Mouse (Mus musculus): ENCODE data around the gene Sfrp5.
A peak's percentile ranks its signal among the peaks of the same experiment; 100 is the strongest.

Gene Sfrp5

DNA sequence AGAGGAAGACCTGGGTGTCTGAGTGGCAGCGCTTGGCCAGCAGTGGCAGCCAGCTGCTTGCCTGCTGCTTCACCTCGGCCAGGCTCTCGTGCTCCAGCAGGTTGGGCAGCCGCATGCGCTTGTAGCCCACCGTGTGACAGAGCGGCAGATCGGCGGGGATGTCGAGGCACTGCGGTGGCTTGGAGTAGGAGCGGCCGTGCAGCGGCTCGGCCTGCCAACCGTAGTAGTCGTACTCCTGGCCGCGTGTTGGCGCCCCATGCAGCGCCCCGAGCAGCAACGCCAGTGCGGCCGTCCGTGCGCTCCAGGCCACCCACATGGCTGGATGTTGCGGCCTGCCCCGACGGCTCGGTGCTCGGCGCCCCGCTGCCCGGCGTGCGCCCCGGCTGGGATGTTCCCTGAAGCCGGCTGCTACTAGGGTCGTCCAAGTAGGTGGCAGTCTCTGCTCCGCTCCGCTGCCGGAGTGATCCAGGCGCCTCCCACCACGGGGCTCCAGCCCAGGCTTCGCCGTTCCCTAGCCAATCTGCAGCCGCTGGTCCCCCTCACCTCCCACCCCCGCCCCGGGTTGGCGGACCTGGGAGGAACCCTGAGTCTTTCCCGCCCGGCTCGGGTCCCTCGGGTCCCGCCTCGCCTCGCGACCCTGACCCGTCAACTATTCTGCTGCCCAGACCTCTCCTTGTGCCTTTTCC, at the start of gene Sfrp5:
Gene Sfrp5 (minus strand): TSS at position 557 of the 686 bp plus-strand sequence.
- DNase-seq (ENCODE audit: low spot score): no peak

DNA sequence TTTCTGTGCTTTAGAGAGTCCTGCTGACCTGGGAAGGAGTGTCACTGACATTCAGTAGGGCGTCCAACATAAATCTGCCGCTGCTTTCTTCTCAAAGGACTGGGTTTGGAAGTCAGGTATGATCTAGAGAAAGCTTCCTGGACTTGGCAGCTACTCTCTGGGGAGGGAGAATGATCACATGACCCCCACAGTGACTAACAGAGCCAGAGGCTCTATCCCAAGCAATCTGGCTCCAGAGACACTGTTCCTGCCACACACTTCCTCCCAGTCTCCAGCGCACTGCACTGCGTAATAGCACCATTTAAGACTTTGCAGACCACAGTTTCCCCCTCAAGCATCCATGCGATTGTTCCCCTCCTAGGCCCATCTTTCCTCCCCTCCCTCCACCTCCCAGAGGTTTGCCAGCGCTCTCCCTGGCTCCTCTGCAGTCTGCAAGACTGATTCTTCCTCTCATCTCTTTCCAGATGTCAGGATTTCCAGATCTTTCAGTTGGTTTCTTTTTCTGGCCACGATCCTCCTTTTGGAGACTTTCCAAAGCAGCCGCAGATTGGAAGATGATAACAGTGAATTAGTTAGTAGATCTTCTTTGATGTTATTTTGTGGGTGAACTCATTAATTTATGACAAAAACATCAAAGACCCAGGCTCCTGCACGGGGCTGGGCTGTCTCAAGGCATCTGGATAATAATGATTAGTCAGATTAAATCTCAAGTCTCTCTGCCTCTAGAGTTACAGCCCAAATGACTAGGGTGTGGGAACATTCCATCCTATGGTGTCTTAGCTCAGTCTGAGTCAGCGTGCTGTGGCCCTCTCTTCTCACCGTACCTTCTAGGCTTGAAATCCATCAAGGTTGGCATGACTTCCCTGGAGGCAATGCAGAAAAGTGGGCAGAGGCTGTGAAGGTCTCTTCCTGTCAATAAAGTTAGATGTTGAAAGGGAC, 48.2 kb upstream of the Sfrp5 start:
- DNase-seq (ENCODE audit: low spot score): no peak

DNA sequence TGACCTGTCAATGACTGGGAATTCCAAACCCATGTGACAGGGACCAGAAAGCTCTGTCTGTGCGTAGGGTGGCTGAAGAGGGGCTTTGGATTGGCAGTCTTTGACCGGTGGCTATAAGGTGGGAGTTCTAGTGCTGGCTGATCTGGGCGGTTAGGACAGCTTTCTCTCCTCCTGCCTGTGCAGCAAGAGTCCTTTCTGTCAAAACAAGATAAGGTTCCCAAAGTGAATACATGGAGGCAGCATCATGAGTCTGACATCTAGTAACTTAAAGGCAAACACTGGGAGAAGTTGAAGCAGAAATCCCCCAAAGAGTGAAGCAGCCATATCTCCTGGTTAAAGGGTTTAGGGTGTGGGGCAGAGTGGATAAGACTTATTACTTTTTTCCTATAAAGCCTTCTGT, 45.5 kb upstream of the Sfrp5 start, which contains the start of gene Golga7b:
Gene Golga7b (plus strand): TSS at position 56 of the 400 bp plus-strand sequence.
- DNase-seq (ENCODE audit: low spot score): no peak

DNA sequence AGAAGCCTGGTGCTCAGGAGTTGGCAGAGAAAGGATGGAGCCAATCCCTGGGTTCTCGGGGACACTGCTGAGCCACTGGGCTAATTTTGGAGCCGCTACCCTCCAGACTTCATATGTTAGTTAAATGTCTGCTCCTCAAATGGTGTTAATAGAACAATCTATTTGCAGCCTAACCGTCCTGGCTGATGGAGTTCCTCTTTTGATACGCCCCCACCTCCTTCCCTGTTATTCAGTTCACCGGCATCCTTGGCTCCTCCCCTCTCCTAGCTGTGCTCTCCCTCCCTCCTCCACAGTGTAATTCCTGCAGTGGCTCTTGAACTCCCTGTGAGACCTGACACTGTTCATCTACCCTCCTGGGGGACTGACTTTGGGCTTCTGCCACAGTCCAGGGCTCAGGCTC, 44.6 kb upstream of the Sfrp5 start:
- DNase-seq (ENCODE audit: low spot score): no peak

DNA sequence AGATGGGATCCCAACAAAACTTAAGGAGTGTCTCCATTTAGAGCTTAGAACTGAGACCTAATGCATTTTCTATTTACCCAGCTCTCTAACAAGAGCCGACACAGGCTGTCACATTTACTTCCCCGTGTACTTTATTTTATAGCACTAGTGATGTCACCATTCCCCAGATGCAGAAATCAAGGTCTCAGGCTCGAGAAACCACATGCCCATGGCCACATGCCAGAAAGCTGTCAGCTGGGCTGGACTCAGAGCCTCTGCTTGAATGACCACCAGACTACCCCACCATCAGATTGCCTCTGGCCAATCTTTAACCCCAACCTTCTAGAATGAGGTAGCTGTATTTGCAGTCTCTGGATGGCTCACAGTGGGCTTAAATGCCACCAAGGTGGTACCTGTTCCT, 41.3 kb upstream of the Sfrp5 start:
- no peak for DNase-seq (ENCODE audit: low spot score)

DNA sequence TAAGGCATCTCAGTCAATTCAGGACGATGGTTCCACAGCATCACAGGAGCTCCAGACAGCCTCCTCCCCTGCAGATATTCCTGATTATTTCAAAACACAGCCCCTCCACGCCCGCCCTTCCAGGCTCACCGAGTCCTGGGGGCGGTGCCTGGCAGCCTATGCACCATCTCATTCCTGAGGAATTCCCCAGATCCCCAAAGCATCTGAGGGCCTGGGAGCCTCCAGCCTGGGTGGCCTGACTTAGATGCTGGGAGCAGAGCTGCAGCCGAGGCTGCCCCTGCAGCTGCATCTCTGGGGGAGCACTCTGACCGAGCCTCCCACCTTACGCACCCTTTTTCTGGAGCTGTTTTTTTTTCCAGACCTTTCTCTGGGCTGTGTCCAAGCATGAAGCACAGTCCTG, 38.8 kb upstream of the Sfrp5 start:
- DNase-seq (ENCODE audit: low spot score): no peak

DNA sequence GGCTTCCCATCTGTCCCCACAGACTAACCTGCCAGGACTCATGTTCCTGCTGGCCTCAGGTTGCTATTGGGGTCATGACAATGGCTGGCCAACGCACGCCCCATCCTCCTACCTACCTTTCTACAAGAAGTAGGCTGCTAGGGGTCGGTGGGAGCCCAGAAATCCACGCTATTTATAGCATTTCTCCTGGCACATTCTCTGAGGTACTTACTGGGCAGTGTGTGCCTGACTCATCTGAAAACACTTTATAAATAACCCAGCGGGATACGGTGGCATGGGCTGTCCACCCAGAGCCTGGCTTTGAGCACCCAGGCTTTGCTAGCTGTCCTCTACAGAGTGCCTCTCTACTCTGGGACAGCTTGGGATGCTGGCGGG, 36.3 kb upstream of the Sfrp5 start:
- no peak for DNase-seq (ENCODE audit: low spot score)

DNA sequence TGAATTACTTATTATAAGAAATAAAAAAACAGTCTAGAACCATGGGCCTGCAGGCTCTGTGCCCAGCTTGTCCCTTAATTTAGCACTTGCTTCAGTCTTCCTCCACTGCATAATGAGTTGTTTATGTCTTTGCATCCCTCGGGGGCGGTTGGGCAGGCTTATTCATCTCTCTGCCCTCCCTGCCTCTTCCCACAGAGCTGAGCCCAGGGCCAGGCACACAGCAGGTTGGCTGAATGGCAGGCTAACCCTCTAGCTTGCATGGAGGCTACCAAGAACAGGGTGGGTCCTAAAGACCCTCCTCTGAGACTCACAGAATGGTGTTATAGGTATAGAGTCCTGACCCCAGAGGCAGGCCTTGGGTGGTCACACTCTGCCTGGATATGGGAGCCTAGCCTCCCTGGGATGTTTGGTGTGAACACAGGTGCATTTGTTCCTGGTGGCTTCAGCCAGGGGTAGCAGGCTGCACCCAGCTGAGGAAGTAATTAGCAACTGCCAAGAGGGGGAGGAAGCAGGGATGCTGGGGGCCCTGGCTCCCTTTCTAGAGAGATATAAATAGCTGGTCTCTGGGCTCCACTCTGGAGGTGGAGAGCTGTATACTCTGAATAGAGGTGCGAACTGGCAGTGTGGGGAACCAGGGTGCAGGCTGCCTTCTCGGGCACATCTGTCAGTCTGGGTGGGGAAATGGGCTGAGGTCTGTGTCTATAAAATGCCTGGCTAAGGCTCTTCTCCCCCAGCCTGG, 35.7 kb upstream of the Sfrp5 start:
- DNase-seq (ENCODE audit: low spot score): no peak

DNA sequence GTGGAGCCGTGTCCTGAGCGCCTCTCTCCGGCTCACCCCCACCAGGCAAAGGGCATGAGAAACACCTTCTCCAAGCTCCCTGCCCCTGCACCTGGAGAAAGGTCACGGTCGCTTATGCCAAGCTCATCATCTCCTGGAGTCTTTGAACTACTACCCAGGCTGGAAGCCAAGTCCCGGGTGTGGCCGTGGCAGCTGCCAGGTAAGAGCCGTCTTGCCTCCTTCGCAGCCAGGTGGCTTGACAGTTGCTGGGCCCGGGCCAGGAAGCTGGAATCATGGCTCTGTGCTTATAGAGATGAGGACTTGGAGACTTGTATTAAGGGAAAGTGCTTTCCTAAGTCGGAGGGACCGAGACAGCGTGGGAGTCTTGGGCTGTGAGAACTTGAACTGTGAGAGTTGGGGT, 28.9 kb upstream of the Sfrp5 start:
- peak; percentile 9 for DNase-seq (ENCODE audit: low spot score)

DNA sequence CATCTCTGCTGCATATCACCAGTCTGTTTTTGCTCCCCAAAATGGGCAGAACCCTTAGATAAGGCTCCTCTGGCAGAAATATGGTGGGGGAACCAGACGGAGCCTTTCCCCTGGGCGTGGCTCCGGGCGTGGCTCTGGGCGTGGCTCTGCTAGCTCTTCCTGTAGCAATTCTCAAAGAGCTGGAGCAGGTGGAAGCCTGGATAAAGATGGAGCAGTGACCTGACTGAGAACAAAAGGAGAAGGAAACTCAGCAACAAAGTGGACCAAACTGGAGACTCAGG, 28.2 kb upstream of the Sfrp5 start:
- DNase-seq (ENCODE audit: low spot score): no peak

DNA sequence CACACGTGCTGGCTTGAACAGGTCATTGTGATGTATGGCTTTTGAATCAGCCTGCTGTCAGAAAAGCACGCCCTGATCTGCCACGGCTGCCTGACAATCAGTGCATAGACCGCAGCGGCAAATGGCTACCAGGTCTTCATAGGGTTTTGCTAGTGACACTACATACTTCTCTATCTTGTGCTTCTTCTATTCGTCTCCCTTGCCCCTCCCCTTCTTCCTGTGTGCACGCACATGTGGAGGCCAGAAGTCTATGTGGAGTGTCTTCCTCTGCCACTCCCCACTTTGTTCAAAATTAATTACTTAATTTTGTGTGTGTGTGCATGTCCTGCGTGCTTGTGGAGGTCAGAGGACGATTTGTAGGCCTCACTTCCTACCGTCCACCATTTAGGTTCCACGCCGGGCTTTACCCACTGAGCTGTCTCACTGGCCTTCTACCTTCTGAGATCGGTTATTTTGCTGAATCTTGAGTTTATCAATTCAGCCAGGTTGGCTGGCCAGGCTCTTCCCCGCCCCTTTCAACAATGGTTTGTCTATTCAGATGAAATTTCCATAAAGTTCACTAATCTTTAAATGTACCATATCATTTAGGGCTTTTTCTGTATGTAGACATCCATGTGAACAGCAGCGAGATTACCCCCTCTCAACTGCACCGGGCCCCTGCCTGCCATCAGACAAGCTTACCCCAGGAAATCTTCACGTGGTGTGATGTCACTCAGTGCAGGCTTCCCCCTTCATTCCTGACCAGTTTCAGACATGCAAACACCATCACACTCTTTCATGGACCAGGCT, 27.6 kb upstream of the Sfrp5 start:
- DNase-seq (ENCODE audit: low spot score): no peak

DNA sequence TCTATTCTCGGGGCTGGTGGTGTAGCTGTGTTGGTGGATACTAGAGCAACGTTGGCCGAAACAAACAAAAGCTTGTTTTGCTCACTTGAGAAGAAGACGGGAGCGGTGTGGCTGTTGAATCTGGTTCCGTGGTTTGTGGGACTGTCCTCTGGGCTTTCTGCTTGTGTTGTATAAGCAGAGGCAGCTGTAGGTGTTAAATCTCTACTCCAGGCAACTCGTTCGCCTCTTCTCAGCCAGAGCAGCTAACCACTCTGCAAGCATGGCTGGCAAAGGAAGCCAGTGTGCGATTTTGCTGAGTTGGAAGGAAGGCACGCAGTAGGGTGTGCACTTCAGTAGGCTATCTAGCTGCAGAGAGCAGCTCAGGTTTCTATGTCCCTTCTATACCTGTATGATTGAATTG, 24.4 kb upstream of the Sfrp5 start:
- DNase-seq (ENCODE audit: low spot score): no peak

DNA sequence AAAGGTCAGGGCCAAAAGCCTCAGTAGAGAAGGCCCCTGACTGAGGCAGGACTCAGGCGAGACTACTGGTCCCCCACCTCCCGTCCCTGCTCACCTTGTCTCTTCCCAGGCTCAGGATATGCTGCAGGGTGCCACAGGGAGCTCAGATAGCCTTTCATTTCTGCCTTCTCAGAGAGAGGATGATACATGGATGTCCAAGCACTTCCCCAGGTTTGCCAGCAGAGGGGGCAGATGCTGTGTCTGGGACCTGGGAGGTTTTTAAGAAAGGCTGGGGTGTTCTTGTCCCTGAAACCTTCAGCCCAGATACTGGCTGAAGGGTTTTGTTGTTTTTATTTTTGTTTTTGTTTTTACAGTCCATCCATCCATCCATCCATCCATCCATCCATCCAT, 15.3 kb upstream of the Sfrp5 start:
- no peak for DNase-seq (ENCODE audit: low spot score)

DNA sequence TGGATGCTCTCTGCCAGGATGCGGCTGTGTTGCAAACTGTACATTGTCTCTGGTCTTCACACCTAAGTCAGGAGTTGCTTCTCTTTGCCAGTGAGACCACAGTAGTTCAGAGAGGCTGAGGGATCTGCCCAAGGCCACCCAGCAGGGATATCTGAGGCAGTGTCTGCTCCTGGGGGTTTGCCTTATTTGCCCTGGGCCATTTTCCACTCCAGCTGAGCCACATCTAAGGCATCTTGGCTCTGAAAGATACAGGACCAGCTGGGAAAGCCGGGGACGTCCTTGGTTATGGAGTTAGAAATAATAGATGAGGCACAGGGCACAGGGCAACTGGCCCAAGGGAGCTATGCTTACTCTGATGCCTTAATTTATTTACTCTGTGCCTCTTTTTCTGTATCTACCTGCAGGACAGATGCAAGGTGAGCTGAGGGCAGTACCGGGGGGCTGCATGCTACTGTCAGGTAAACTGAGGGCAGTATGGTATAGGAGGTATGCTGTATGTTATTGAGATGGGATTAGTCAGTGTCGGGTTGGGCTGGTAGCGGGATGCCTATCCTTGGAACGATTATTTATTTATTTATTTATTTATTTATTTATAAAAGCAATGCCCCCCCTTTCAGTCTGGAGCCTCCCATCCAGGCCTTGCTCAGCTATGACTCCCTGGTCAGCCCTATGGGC, 14.8 kb upstream of the Sfrp5 start:
- DNase-seq (ENCODE audit: low spot score): no peak

DNA sequence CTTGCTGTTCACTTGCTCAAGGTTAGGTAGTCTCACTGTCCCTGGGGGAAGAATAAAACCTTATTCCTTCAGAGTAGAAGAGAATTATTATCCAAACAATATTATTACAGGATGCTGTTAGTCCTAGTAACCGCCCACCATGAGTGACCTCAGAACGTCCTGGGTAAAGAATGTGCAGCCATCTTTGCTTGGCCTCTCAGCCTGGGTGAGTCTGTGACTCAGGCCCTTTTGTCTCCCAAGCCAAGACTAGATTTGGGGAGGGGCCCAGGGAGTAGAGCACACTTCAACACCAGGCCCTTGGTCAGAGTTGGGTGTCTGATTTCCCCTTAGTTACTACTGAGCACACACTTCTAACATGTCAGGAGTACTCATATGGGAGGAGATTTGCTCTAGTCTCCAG, 12.5 kb upstream of the Sfrp5 start:
- no peak for DNase-seq (ENCODE audit: low spot score)

DNA sequence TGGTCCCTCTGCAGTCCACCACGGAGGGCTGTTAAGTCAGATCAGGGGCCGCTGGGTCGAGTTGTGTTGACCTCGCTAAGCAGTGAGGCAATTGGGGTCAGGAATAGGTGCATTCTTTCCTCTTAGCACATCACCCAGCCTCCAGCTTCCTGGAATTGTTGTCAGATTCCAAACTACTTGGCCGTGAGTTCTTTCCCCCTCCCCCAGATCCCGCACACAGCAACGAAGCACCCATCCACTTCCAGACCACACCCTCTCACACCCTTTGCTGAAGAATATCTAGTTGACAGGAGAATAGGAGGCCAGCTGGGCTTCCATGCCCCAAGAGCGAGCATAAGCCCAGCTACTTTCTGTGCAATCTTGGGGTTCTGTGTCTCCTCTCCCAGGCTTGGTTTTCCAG, 9.9 kb upstream of the Sfrp5 start:
- DNase-seq (ENCODE audit: low spot score): no peak

DNA sequence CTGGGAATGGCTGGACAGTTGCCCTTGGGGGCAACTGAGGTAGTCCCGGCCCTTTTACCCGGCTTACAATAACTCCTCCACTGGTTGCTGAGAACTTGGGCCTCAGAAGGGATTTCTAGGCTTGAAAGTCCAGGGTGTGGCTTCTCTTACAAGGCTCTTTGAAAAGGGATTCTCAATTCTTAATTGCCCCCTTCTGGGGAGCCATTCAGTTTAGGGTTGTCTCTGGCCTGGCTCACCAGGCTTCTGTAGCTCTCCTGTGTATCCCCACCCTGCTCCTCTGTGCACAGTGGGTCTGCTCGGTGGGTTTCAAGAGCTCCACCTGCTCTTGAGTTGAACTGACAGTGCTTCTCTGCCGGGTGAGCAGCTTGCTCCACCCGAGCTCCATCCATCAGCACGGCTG, 7.9 kb upstream of the Sfrp5 start:
- DNase-seq (ENCODE audit: low spot score): no peak

DNA sequence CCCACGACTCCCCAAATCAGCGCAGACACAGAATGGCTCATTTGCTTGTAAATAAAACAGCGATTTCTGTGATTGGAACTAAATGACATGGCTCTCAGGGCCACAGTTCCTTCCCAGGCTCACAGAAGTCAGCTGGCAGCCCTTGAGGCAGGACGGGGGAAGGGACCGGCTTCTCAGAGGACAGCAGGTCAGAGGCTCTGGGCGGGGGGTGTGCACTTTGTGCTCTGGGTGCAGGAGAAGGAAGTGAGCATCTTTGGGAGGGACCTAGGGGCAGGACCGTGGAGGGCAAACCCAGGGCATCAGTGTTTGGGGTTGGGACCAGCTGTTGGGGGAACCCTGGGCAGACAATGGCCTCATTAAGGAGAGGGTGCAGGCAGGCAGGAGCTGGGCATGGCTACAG, 7.4 kb upstream of the Sfrp5 start:
- no peak for DNase-seq (ENCODE audit: low spot score)

DNA sequence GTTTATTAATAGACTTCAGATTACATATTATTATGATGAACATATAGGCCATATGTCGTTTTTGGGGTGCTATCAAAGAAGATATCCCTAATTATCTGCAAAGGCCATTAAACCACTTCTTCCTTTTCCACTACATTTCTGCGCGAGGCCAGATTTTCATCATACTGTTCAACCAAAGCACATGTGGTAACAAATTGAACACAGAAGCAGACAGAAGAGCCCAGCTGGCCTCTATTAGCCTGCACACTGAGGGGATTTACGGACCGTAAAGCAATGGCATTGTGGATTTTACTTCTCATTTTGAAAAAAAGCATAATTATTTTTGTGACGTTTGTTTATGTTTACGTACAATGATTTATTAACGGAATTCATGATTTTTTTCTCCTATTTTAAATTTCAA, 3.1 kb upstream of the Sfrp5 start:
- DNase-seq (ENCODE audit: low spot score): no peak

DNA sequence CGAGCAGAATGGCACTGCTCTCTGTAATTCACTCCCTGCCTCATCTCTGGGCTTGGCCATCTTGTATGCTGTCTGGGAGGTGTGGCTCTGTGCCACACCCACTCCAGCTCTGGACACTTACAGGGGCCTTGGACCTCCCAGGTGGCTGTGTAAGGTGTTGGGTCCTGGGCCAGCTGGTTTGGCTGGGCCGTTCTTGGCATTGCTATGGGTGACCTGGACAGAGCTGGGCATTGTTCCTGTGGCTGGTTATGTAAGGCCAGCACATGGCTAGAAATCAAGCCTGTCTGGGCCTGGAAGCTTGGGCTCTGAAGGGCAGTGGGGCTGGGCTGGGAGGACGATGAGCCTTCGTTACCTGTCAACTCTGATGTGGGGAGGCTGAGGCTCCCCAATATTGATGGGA, 2.3 kb upstream of the Sfrp5 start:
- DNase-seq (ENCODE audit: low spot score): no peak

DNA sequence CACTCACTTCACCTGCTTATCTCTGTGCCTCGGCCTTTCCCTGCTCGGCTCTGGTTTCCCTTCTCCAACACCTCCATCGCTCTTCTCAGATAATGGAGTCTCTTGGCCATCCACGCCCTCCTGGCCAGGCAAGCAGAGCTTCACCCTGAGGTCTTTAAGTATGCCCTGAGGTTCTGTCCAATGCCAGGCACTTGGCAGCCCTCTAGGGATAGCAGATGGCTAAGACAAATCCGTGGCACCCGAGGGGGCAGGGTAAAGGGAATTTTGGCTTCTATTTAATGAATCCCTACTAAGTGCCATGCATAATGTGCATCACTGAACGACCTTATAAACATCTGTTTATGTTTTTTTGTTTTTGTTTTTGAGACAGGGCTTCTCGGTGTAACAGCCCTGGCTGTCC, 415 bp upstream of the Sfrp5 start:
- DNase-seq (ENCODE audit: low spot score): no peak

DNA sequence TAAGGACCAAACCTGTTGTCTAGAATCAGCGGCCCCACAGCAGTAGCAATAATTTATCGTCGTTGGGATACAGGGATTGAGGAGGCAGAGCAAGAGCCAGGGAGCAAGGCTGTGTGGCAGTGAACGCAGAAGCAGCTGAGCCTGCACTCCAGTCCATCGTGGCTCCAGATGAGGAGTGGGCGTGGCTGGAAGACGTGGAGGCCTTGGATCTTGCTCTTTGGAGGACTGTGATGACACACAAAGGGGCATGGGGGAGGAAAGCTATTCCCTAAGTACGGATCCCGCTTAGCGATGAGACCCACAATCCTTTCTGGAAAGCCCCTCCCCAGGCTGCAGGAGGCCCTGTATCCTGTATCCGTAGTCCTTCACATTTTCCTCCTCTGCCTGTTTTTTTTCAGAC, 4.0 kb downstream of the Sfrp5 start:
- DNase-seq (ENCODE audit: low spot score): no peak

Measured in ovary, postnatal 10 days (tissue).